Comparison of ENCODE assay signal across 8 mouse cellular contexts in genomic region chr12:39665448-39665847, GRCm38 (mm10).
DNase-seq lines count a peak whose midpoint lies in the region; ATAC-seq and TF ChIP-seq lines count a peak whose summit lies in the region.

No protein-coding gene starts in this region.

- ATAC-seq in embryonic facial prominence, embryonic 11.5 days (replicated peaks; ENCODE audit: insufficient number of reproducible peaks, low FRiP score, low TSS enrichment, low read depth) = no peak
- peak; percentile 78; the same call in 1 of the 2 replicates for ATAC-seq in heart, embryonic 16.5 days (replicated peaks; ENCODE audit: extremely low read depth, insufficient read depth, low FRiP score)
- ATAC-seq in kidney, postnatal 0 days (replicated peaks; ENCODE audit: low FRiP score, low read depth) = peak; percentile 83
- no peak for ATAC-seq in liver, embryonic 14.5 days (ENCODE audit: insufficient read depth)
- ATAC-seq in neural tube, embryonic 15.5 days (ENCODE audit: low FRiP score) = peak; percentile 91

- peak; percentile 81 for TF ChIP-seq CTCF in kidney, postnatal 0 days (IDR thresholded peaks at IDR 0.05; ENCODE audit: low read depth)
- TF ChIP-seq CTCF in liver, embryonic 14.5 days (IDR thresholded peaks at IDR 0.05; ENCODE audit: low read depth) = peak; percentile 50

- H3K4me1 ChIP-seq in embryonic facial prominence, embryonic 11.5 days (ENCODE audit: control insufficient read depth, insufficient read depth, low read length) = no peaks in the 10 kb centered on the region
- no peaks in the 10 kb centered on the region for H3K4me1 ChIP-seq in heart, embryonic 16.5 days (ENCODE audit: control insufficient read depth, insufficient read depth, low read length)
- no peaks in the 10 kb centered on the region for H3K4me1 ChIP-seq in kidney, postnatal 0 days (replicated peaks; ENCODE audit: insufficient read depth, low read length)
- H3K4me1 ChIP-seq in liver, embryonic 14.5 days (replicated peaks; ENCODE audit: control insufficient read depth in 2 of 2, insufficient read depth in 2 of 2, low read length in 1 of 2) = no peaks in the 10 kb centered on the region; a peak in 1 of 4 replicates
- no peaks in the 10 kb centered on the region for H3K4me1 ChIP-seq in neural tube, embryonic 15.5 days

- peak; percentile 74 for DNase-seq in ES-CJ7 (ENCODE audit: low read depth, low spot score)
- peak; percentile 80 for DNase-seq in adrenal gland, postnatal 14 days
- peak; percentile 78 for DNase-seq in embryonic facial prominence, embryonic 11.5 days (ENCODE audit: low spot score)
- DNase-seq in kidney, postnatal 0 days (ENCODE audit: low spot score) = peak; percentile 86
- DNase-seq in liver, embryonic 14.5 days (ENCODE audit: low read depth in 3 of 3, low spot score in 3 of 3) = peak in 1 of 3 experiments; percentile 3
- DNase-seq in urinary bladder, postnatal 25 days (ENCODE audit: low spot score) = peak; percentile 43

- H3K4me3 ChIP-seq in embryonic facial prominence, embryonic 11.5 days (ENCODE audit: low read depth, low read length) = no peak overlapping the region
- no peak overlapping the region for H3K4me3 ChIP-seq in heart, embryonic 16.5 days (ENCODE audit: low read length)
- no peak overlapping the region for H3K4me3 ChIP-seq in kidney, postnatal 0 days (replicated peaks; ENCODE audit: low read depth, low read length)
- no peak overlapping the region for H3K4me3 ChIP-seq in liver, embryonic 14.5 days (ENCODE audit: insufficient read depth in 1 of 2, low read depth in 2 of 2, low read length in 2 of 2)
- no peak overlapping the region for H3K4me3 ChIP-seq in neural tube, embryonic 15.5 days (replicated peaks)

- TF ChIP-seq EP300 in liver, embryonic 14.5 days (IDR thresholded peaks at IDR 0.05; ENCODE audit: low read depth) = no peak

- 21% methylated on average over 4 of the region's 4 CpGs for WGBS in embryonic facial prominence, embryonic 11.5 days
- WGBS in heart, embryonic 16.5 days = 6% methylated on average over 4 of the region's 4 CpGs
- WGBS in kidney, postnatal 0 days = 16% methylated on average over 4 of the region's 4 CpGs
- 4% methylated on average over 4 of the region's 4 CpGs for WGBS in liver, embryonic 14.5 days (ENCODE audit: insufficient replicate concordance)
- 13% methylated on average over 4 of the region's 4 CpGs for WGBS in neural tube, embryonic 15.5 days

- H3K4me2 ChIP-seq in embryonic facial prominence, embryonic 11.5 days (ENCODE audit: low read depth, low read length) = no peak overlapping the region
- H3K4me2 ChIP-seq in heart, embryonic 16.5 days (ENCODE audit: low read depth, low read length) = no peak overlapping the region
- H3K4me2 ChIP-seq in kidney, postnatal 0 days (ENCODE audit: low read length) = no peak overlapping the region
- no peak overlapping the region for H3K4me2 ChIP-seq in liver, embryonic 14.5 days (ENCODE audit: low read depth)
- H3K4me2 ChIP-seq in neural tube, embryonic 15.5 days = no peak overlapping the region

- no peak overlapping the region for H3K27ac ChIP-seq in embryonic facial prominence, embryonic 11.5 days (replicated peaks; ENCODE audit: low read depth, low read length)
- no peak overlapping the region for H3K27ac ChIP-seq in heart, embryonic 16.5 days (ENCODE audit: low read length)
- no peak overlapping the region for H3K27ac ChIP-seq in kidney, postnatal 0 days
- H3K27ac ChIP-seq in liver, embryonic 14.5 days = no peak overlapping the region
- H3K27ac ChIP-seq in neural tube, embryonic 15.5 days (replicated peaks) = no peak overlapping the region

- H3K9ac ChIP-seq in embryonic facial prominence, embryonic 11.5 days (replicated peaks; ENCODE audit: low read length) = no peak overlapping the region
- no peak overlapping the region for H3K9ac ChIP-seq in heart, embryonic 16.5 days (ENCODE audit: low read length)
- no peak overlapping the region for H3K9ac ChIP-seq in kidney, postnatal 0 days (ENCODE audit: low read depth, low read length)
- H3K9ac ChIP-seq in liver, embryonic 14.5 days (replicated peaks) = no peak overlapping the region
- H3K9ac ChIP-seq in neural tube, embryonic 15.5 days (replicated peaks) = no peak overlapping the region

- no peaks in the 10 kb centered on the region for H3K9me3 ChIP-seq in embryonic facial prominence, embryonic 11.5 days (replicated peaks; ENCODE audit: control insufficient read depth, low read length)
- H3K9me3 ChIP-seq in heart, embryonic 16.5 days (replicated peaks; ENCODE audit: control insufficient read depth, low read length) = no peaks in the 10 kb centered on the region
- H3K9me3 ChIP-seq in kidney, postnatal 0 days (replicated peaks; ENCODE audit: low read length) = no peaks in the 10 kb centered on the region
- H3K9me3 ChIP-seq in liver, embryonic 14.5 days (ENCODE audit: control insufficient read depth, low read length) = no peaks in the 10 kb centered on the region
- no peaks in the 10 kb centered on the region for H3K9me3 ChIP-seq in neural tube, embryonic 15.5 days (replicated peaks)

- no peaks in the 10 kb centered on the region for H3K36me3 ChIP-seq in embryonic facial prominence, embryonic 11.5 days (replicated peaks; ENCODE audit: control insufficient read depth, insufficient read depth, low read depth, low read length)
- no peaks in the 10 kb centered on the region for H3K36me3 ChIP-seq in heart, embryonic 16.5 days (ENCODE audit: control insufficient read depth, insufficient read depth)
- H3K36me3 ChIP-seq in kidney, postnatal 0 days (ENCODE audit: insufficient read depth, low read length) = no peaks in the 10 kb centered on the region
- H3K36me3 ChIP-seq in liver, embryonic 14.5 days (replicated peaks; ENCODE audit: control insufficient read depth, insufficient read depth, low read depth) = no peaks in the 10 kb centered on the region
- no peaks in the 10 kb centered on the region for H3K36me3 ChIP-seq in neural tube, embryonic 15.5 days

- no peaks in the 10 kb centered on the region for H3K27me3 ChIP-seq in embryonic facial prominence, embryonic 11.5 days (ENCODE audit: control insufficient read depth, insufficient read depth, low read length)
- no peaks in the 10 kb centered on the region for H3K27me3 ChIP-seq in heart, embryonic 16.5 days (ENCODE audit: control insufficient read depth, insufficient read depth, low read length)
- no peaks in the 10 kb centered on the region for H3K27me3 ChIP-seq in kidney, postnatal 0 days (ENCODE audit: insufficient read depth, low read length)
- H3K27me3 ChIP-seq in liver, embryonic 14.5 days (ENCODE audit: control insufficient read depth, insufficient read depth, low read length) = no peaks in the 10 kb centered on the region
- no peaks in the 10 kb centered on the region for H3K27me3 ChIP-seq in neural tube, embryonic 15.5 days (replicated peaks)

Comparison
In these comparisons a context has a peak if more than half of its experiments do, and no peak if none do; other contexts are left out.
1. ATAC-seq: peak in heart, embryonic 16.5 days (single experiment), kidney, postnatal 0 days (single experiment) and neural tube, embryonic 15.5 days (single experiment); none in embryonic facial prominence, embryonic 11.5 days (single experiment) and liver, embryonic 14.5 days (single experiment).